Mouse (Mus musculus) CH12.LX (cell line): Measurements from ENCODE around the gene Trir.

Experiments
- CTCF ChIP-seq, 2 experiments: IDR thresholded peaks in 1 of 2; conservative IDR thresholded peaks in 1 of 2; 2 replicates each; pipeline ENCODE4 v1.5.1; 2011 to 2012; ENCODE audit warnings: low read depth in 2 of 2, low read length in 2 of 2, improper control_type of control experiment in 1 of 2, inconsistent platforms in 1 of 2, mild to moderate bottlenecking in 1 of 2, moderate library complexity in 1 of 2
- EP300 ChIP-seq: IDR thresholded peaks from 2 replicates; pipeline ENCODE4 v1.6.1; 2011; ENCODE audit warnings: low read length, improper control_type of control experiment
- ETS1 ChIP-seq: conservative IDR thresholded peaks from 2 replicates; pipeline ENCODE4 v1.6.1; 2012; ENCODE audit warnings: low read depth, mild to moderate bottlenecking, inconsistent platforms, low read length, improper control_type of control experiment, moderate library complexity
- MAFK ChIP-seq: IDR thresholded peaks from 2 replicates; pipeline ENCODE4 v1.6.1; 2011; ENCODE audit warnings: low read length, improper control_type of control experiment; ENCODE audit not compliant: insufficient replicate concordance
- MAX ChIP-seq: IDR thresholded peaks from 2 replicates; pipeline ENCODE4 v1.6.1; 2011; ENCODE audit warnings: low read length, improper control_type of control experiment
- RAD21 ChIP-seq: IDR thresholded peaks from 2 replicates; pipeline ENCODE4 v1.6.1; 2011; ENCODE audit warnings: low read depth, mild to moderate bottlenecking, low read length, improper control_type of control experiment, moderate library complexity

- TF ChIP-seq EP300 (no peak), RAD21 (no peak), CTCF (conservative IDR thresholded peaks at IDR 0.05 in 1 of 2, IDR thresholded peaks at IDR 0.05 in 1 of 2; ENCODE audit: low read depth in 2 of 2, low read length in 2 of 2) (no peak), MAFK (no peak), MAX (no peak), ETS1 (peak; percentile 46; the same call in 1 of the 2 replicates)
Measured at GRCm38 (mm10) chr8:84984294-84985048, 42.2 kb upstream of the Trir start.
